Mouse (Mus musculus) left cerebral cortex, adult 2 months (tissue): ENCODE data around the gene Lemd1. TPM values are rescaled to one million over a fixed set of nuclear protein-coding genes. Genes with fewer than 3 reads are reported as not detected.

ENCODE experiments used
- DNase-seq, 2 experiments: peaks; one replicate each; pipeline ENCODE4 v3.0.0; 2021 to 2022; ENCODE audit warnings: low spot score in 2 of 2, mixed read lengths in 1 of 2; ENCODE audit errors: extremely low spot score in 1 of 2
- H3K27ac ChIP-seq: fragments of 200-600 bp; 2 replicates; pipeline ENCODE4 v1.8.1; 2022
- H3K4me3 ChIP-seq: fragments of 200-600 bp; 2 replicates; pipeline ENCODE4 v1.8.1; 2022
- CTCF ChIP-seq: fragments of 200-600 bp; IDR thresholded peaks from 2 replicates; pipeline ENCODE4 v1.8.1; 2022; ENCODE audit warnings: antibody characterized with exemption, mild to moderate bottlenecking, moderate library complexity
- intact Hi-C: fragments of 180-260 bp; cut with DNase I; formaldehyde crosslinking; loops from one replicate; pipeline ENCODE4 v1.15.1; 2025
- total RNA-seq, 2 experiments: library from RNA; stranded (reverse); gene quantifications; 2 replicates each; pipeline ENCODE4 v1.2.3; 2021

The Lemd1 gene
- total RNA-seq, 2 experiments from 2014 or later: 3.9 to 6.8 TPM

DNA sequence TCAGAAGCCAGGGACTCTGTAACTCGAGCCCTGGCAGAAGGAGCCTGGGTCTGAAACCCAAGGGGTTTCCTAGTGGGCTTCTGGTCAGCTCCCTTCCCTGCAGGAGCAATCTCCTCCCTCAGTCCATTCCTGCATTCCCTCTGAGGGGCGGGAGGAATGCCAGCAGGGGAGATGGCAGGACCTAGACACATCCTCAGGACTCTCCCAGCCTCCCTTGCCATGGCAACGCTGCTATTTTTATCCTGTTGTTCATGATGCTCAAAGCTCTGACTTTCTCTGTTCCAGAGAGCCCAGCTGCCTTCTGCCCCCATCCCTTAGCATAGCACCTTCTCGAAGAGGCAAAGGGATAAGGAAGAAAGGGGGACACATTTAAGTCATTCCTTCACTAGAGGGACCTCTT lies 16.9 kb downstream of the Lemd1 start:
- intact Hi-C loops: loop anchor here (2.0 kb wide), 2 partner anchors 17 to 51 kb away; partner anchors contain the start of genes AC124108.1 and Lemd1
- Histone ChIP-seq H3K4me3 (no peak overlapping the region), H3K27ac (peak overlapping the region; percentile 82)
- TF ChIP-seq CTCF: no peak
- peak in 1 of 2 experiments; percentile 62 for DNase-seq

- H3K27ac ChIP-seq: no peak overlapping the region
- no peak for DNase-seq
- intact Hi-C loops: loop anchor here (2.0 kb wide), 2 partner anchors 19 to 53 kb away; partner anchors contain the start of genes AC124108.1 and Lemd1
- TF ChIP-seq CTCF: no peak
- H3K4me3 ChIP-seq: no peak overlapping the region
These were observed 18.2 kb downstream of the Lemd1 start for GRCm38 (mm10) chr1:132209400-132209799.

GRCm38 (mm10) chr1:132210922-132211321 lies 19.7 kb downstream of the Lemd1 start:
- peak; percentile 57 for TF ChIP-seq CTCF
- DNase-seq: no peak
- intact Hi-C loops: no loop called here

GRCm38 (mm10) chr1:132211672-132212071 lies 20.4 kb downstream of the Lemd1 start:
- intact Hi-C loops: no loop called here
- no peak for DNase-seq
- Histone ChIP-seq H3K4me3 (peak overlapping the region; percentile 34; the same call in 1 of the 2 replicates), H3K27ac (no peak overlapping the region; the same call in 1 of the 2 replicates)
- TF ChIP-seq CTCF: no peak

More at GRCm38 (mm10) chr1:132210922-132211321, 19.7 kb downstream of the Lemd1 start:
- no peak overlapping the region for H3K4me3 ChIP-seq
- H3K27ac ChIP-seq: no peak overlapping the region

DNA sequence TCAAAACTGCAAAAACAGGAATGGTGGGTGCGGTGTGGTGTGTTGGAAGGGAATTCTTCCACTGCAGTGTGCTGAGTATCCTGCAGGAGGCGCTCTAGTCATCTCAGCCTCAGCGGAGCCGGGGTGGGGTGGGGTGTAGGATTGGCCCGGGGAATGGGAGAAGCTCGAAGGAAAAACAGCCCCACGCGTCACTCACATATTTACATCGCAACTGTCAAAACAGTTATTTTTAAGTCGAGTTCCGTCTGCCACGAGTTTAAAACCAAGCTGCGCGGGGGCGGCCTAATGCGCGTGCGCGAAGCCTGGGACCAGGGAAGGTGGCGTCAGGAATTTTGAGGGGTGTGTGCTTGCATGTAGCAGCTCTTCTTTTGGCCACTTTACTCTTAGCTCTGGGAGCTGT lies 21.0 kb downstream of the Lemd1 start:
- peak; percentile 85 to 86 for DNase-seq
- TF ChIP-seq CTCF: peak; percentile 88
- no peak overlapping the region; the same call in 1 of the 2 replicates for H3K27ac ChIP-seq
- H3K4me3 ChIP-seq: peak overlapping the region; percentile 34
- intact Hi-C loops: no loop called here

DNA sequence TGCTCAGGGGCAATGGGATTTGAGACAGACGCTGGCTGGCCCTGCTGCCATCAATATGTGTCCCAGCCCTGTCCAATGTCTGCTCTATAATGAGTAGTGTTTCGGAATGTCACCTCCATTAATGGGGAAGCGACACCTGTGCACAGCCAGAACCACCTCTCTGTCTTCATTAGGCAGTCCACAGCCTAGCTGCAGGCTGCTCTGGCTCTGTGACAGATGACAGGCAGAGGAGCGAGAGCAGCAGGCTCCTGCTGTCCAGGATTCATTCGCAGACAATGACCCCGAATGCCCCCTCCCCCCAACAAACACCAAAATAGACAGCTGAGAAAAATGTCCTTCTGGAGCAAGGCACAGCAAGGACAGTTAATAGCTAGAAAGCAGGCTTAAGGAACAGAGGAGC lies 21.8 kb downstream of the Lemd1 start:
- no peak for DNase-seq
- Histone ChIP-seq H3K4me3 (no peak overlapping the region), H3K27ac (no peak overlapping the region)
- intact Hi-C loops: no loop called here
- TF ChIP-seq CTCF: no peak

DNA sequence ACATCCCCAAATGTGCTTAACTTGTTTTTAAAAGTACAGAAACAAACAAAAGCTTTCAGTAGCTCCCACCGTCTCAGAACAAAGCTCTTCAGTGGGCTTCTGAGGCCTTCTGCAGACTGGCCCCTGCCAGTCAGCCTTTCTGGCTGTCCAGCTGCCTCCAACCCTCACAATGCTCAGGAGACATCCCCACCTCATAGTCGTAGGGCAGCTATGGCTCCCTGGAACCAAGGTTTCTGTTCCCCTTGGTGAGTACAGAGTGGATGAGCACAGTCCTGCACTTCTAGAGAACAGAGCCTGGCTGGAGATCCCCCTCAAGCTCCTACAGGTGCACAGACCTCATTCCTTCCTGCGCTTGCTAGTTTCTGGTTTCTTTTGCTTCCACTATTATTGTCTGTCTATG lies 25.0 kb downstream of the Lemd1 start:
- DNase-seq: no peak
- Histone ChIP-seq H3K4me3 (no peak overlapping the region), H3K27ac (no peak overlapping the region)
- TF ChIP-seq CTCF: no peak
- intact Hi-C loops: no loop called here

GRCm38 (mm10) chr1:132221627-132222026 lies 30.4 kb downstream of the Lemd1 start:
- intact Hi-C loops: no loop called here
- Histone ChIP-seq H3K27ac (no peak overlapping the region), H3K4me3 (no peak overlapping the region)
- TF ChIP-seq CTCF: no peak
- DNase-seq: no peak

- no peak for TF ChIP-seq CTCF
These were observed 30.9 kb downstream of the Lemd1 start for GRCm38 (mm10) chr1:132222166-132222565.

DNA sequence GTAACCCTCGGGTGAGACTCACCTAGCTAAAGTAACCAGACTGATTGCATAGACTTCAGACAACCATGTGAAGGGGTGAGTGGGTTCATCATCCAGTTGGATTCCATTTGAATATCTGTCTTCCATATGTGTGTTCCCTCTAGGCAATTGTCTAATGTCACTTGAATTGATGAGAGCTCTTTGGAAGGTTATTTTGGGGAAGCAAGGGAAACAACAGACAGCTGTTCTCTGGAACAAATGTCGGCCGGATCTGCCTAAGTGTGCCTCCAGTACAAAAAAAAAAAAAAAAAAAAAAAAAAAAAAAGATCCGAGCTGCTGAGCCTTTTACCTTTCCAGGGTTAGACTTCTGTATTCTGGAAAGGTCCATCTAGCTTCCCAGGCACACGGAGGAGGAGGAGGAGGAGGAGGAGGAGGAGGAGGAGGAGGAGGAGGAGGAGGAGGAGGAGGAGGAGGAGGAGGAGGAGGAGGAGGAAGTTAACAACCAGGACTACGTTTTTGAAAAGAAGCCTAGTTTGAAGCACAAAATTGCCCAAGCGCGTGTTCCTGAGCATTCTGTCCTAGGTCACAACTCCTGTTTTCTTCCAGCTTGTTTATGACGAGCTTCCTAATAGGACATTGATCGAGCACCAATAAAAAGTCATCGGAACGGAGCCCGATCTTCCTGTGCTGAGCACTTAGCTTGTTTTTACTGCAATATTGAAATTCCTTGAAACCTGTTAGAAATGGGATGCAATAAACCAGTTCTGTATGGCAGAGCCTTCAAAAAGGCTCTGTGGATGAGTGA lies 35.3 kb downstream of the Lemd1 start:
- no peak overlapping the region for H3K27ac ChIP-seq
- no peak for TF ChIP-seq CTCF
- H3K4me3 ChIP-seq: no peak overlapping the region
- no peak for DNase-seq
- intact Hi-C loops: no loop called here

More at GRCm38 (mm10) chr1:132222166-132222565, 30.9 kb downstream of the Lemd1 start:
- DNase-seq: no peak
- intact Hi-C loops: no loop called here
- no peak overlapping the region for H3K27ac ChIP-seq
- H3K4me3 ChIP-seq: no peak overlapping the region

GRCm38 (mm10) chr1:132229667-132230066 lies 38.4 kb downstream of the Lemd1 start, which contains the start of gene Gm10188:
Gene Gm10188, minus strand, starts transcription at chr1:132229767.
- intact Hi-C loops: no loop called here
- no peak for TF ChIP-seq CTCF
- no peak for DNase-seq
- H3K27ac ChIP-seq: no peak within 1 kb of the TSS
- H3K4me3 ChIP-seq: no peak within 1 kb of the TSS

DNA sequence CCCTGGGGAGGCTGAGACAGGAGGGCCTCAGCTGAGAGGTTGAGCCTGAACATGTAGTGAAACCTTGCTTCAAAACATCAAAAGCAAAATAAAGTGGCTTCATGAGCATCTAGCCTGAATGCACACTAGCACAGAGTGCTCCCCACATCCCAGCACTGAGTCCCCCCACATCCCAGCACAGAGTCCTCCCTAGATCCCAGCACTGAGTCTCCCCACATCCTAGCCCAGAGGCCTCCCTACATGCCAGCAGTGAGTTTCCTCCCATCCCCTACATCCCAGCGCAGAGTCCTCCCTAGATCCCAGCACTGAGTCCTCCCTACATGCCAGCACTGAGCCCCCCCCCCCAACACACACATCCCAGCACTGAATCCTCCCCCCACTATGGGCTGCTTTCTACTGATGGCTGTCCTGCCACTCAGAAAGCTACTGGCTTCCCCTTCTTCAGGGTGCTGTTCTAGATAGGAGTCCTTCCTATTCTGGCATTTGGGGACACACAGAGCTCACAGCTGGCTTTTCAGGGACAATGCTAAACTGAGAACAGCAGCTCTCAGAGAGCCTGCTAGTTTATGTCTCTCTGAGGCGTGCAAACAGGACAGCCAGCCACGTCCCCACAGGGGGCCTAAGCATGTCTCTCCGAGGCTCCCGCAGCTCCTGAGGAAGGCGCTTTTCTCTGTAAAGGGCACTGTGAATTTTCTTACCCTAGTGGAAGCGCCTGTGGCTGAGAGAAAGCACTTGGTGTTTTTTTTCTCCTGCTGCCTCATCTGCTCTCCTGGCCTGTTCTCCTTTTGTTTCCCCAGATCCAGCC lies 40.4 kb downstream of the Lemd1 start:
- intact Hi-C loops: no loop called here
- no peak for TF ChIP-seq CTCF
- no peak overlapping the region for H3K4me3 ChIP-seq
- no peak for DNase-seq
- no peak overlapping the region for H3K27ac ChIP-seq
